Mouse (Mus musculus): Measurements from ENCODE around the gene Cacng8.

DNA sequence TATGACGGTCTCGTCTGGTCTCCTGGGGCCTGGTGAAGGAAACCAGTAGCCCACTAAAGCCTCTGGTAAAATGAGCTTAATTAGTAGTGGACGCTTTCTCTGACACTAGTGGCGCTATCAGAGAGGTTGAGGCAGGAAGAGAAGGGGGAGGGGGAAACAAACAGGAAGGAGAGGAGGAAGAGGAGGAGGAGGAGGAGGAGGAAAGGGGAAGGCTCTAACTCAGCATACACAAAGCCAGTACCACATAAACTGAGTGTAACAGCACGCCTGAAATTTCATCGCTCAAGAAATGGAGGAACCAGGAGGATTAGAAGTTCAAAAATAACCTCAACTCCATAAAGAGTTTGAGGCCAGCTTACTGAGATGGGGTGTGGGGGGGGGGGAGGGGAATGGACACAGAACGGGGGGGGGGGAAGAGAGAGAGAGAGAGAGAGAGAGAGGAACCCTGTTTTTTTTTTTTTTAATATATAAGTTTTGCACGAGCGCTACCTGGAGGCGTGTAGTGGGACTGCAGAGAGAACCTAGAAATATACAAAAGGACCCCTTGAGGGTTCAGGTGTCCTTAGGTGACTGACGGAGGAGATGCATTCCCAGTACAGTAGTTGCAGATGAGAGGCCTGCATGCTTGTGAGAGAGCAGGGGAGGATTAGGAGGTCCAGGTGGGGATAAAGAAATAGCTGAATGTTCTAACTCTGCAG lies 63.2 kb downstream of the Cacng8 start:
- TF ChIP-seq POLR2A (IDR thresholded peaks at IDR 0.05; ENCODE audit: low read depth, low read length) (no peak), CTCF (conservative IDR thresholded peaks at IDR 0.05; ENCODE audit: insufficient read depth, insufficient read length, low read depth, low read length) (no peak)
